Mouse (Mus musculus) MN1 (cell line): ENCODE measurements around the gene Ccdc57.
"Not testable (repeated sequence)": the region's sequence is repeated elsewhere in the genome, so short reads cannot be mapped to it uniquely, and the experiment has no call there.

Experiments
- DNase-seq: peaks from one replicate; pipeline ENCODE4 v3.0.0-alpha.2; 2016; ENCODE audit warnings: low spot score

Gene Ccdc57

DNA sequence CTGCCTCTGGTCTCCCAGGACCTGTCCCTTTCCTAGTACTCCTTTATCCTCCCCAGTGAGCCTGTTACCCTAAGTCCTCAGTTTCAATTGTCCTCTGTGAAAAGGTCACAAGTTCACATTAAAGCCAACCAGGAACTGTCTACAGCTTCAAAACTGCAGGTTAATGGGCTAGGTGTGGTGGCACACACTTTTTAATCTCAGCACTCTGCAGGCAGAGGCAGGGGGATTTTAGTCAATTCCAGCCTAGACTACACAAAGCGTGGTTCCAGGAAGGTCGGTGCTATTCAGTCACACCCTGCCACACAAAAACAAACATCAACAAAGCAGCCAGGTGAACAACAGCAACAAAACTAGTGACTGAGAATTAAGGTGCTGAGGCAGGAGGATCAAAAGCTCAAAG, 81.1 kb downstream of the Ccdc57 start:
- DNase-seq, result no peak

DNA sequence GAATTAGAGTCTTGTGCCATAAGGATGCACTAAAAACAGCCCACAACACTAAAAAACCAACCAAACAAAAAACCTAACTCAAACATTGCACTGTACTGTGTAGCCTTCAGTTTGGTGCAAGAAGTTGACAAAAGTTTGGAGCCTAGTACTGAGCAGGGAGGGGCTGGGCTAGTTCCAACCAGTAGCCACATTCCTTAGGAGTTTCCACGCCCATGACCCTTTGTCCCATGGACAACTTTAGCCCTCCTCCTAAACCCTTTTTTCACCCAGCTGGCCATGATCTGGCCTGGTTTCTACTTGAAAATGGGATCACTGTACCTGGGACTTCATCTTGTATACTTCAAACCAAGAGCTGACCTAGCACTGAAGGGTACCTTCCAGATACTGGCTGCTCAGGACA, 81.5 kb downstream of the Ccdc57 start:
- no peak for DNase-seq

GRCm38 (mm10) chr11:120850331-120851030, 82.2 kb downstream of the Ccdc57 start:
- DNase-seq, result no peak

DNA sequence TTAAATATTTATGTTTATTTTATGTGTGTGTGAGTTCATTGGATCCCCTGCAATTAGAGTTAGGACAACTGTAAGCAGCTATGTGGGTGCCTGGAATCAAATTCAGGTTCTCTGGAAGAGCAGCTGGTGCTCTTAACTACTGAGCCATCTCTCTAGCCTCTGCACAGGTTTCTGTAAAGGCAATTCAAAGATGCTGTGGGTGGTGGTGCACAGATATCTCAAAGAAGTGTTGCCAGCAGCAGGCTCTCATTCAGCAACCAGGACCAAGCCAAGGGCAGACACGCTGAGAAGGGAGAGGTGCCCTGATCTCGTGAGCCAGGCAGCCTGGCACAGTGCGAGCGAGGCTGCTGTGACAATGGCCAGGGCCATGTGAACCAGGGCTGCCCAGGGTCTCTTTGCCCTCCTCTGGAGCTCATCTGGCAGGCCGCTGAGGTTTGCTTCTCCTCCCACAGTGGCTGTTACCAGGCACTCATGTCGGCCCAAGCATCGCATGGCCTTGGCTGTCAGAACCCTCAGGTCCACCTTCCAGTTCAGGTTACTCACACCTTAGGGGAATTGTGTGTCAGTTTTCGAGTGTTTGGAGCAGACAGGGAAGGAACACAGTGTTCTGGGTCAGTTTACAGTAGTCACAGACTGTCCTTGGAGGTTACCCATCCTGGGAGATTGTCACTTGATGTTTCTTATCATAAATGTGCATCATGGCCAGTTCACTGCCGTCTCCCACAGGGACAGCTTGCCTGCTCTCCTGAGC, 85.8 kb downstream of the Ccdc57 start:
- no peak for DNase-seq

- no peak for DNase-seq
These were observed 88.3 kb downstream of the Ccdc57 start for GRCm38 (mm10) chr11:120844329-120844728.

- DNase-seq, result no peak
These were observed 99.0 kb downstream of the Ccdc57 start for GRCm38 (mm10) chr11:120833555-120834280.

DNA sequence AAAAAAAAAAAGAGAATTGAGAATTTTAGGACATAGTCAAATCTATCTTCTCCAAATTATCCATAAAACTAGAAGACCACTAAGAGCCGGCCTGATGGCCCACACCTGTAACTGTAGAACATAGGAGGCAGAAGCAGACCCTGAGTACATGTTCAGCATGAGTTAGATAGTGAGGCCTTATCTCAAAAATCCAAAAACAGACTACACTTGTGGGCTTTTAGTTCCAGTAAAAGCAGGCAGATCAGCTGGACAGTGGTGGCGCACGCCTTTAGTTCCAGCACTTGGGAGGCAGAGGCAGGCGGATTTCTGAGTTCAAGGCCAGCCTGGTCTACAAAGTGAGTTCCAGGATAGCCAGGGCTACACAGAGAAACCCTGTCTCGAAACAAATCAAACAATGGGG, 99.7 kb downstream of the Ccdc57 start:
- DNase-seq, result not testable (repeated sequence)

GRCm38 (mm10) chr11:120831659-120832440, 100.8 kb downstream of the Ccdc57 start:
- DNase-seq, result no peak

DNA sequence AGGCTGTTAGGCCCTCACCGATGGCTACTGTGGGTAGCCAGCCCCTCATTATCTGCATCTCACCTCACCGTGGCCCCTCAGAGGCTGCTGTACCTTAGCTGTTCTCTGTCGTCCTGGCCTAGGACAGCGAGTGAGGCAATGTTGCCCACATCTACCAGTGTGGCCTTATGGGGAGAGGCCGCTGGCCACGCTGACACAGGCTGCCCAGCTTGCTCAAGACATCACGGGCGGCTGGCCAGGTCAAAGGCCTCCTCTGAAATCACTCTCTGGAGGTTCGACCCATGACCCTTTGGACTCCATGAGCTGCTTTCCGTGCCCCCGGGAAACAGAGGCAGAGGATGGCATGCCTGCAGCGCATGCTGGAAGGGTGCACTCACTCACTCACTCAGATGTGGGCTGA, 102.0 kb downstream of the Ccdc57 start:
- DNase-seq, result no peak

GRCm38 (mm10) chr11:120829757-120830532, 102.7 kb downstream of the Ccdc57 start:
- DNase-seq, result no peak

DNA sequence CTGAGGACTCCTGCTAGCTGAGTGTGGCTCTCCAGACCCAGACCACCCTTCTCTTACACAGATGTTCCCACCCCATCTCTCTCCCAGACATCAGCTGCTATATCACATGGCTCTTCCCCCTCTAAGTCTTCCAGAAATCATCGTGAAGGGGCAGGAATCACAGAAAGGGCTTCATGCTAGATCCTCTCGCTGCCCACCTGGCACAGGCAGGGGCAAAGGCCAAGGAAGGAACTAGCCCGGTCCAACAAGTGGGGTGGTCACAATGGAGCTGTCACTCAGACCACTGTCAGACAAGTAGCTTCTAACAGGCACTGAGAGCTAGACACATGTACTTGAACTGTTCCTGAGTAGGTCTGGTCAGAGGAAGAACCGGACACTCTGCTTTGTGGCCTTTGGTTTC, 104.3 kb downstream of the Ccdc57 start:
- no peak for DNase-seq

- no peak for DNase-seq
These were observed 106.4 kb downstream of the Ccdc57 start for GRCm38 (mm10) chr11:120826016-120826953.

- peak; percentile 80 for DNase-seq
These were observed 107.3 kb downstream of the Ccdc57 start for GRCm38 (mm10) chr11:120825289-120825863.

DNA sequence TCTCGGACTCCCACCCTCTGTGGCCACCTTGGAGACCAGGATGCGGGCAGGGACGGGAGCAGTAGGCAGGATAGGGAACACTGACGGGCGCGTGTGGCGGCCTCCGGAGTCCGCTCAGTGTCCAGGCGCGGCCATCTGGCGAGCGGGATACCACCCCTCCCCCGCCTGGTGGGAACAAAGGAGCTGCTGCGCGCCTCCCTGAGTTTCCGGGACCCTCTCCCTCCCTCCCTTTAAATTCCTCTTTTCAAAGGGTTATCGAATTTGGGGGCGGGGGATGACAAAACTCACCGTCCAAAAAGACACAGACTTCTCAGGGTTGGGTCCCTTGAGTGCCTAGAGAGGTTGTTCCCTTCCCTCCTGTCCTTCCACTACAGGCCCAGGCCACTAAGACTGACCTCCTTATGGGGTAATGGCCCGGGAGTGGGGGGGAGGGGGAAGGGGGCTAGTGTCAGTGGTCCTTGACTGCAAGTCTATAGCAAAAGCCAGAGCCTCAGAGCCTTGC, 107.8 kb downstream of the Ccdc57 start:
- peak; percentile 54 for DNase-seq

DNA sequence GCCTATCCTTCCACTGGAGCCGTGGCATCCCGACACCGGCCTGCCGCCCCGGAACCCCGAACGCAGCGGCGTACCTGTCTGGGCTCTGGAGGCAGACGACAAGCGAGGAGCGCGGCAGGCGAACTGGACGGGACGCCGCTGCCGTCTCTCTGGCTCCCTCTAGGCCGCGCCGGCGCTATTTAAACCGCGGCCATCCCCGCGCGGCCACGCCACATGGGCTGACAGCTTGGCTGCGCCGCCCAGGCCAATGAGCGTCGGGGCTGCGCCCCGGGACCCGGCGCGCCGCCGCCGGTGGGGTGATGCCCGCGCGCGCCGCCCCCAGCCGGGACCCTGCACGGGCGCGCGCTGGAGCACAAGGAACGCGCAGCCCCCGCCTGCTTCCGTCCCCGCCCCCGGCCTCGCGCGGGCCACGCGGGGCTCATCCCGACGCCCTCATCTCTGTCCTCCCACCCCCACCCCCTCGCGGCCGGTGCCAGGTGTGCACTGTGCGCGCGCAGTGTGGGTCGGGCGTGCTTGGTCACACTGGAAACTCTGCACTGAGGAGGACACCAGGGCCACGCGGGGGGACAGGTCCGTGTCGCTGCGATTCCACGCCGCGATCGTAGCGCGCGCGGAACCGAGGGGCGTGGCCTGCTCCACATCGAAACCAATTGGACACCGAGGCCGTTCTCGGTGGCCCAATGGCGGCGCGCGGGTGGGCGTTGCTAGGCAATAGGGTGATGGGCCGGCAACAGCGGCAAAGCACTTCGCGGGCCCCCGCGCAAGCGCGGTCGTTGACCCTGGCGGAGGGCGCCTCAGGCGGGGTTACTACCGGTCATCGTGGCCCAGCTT, 108.5 kb downstream of the Ccdc57 start, which contains the start of gene Fasn:
Gene Fasn, minus strand, starts transcription at position 592 of the 831 bp plus-strand sequence.
- peak; percentile 100 for DNase-seq

GRCm38 (mm10) chr11:120823551-120823947, 109.1 kb downstream of the Ccdc57 start:
- DNase-seq, result no peak

DNA sequence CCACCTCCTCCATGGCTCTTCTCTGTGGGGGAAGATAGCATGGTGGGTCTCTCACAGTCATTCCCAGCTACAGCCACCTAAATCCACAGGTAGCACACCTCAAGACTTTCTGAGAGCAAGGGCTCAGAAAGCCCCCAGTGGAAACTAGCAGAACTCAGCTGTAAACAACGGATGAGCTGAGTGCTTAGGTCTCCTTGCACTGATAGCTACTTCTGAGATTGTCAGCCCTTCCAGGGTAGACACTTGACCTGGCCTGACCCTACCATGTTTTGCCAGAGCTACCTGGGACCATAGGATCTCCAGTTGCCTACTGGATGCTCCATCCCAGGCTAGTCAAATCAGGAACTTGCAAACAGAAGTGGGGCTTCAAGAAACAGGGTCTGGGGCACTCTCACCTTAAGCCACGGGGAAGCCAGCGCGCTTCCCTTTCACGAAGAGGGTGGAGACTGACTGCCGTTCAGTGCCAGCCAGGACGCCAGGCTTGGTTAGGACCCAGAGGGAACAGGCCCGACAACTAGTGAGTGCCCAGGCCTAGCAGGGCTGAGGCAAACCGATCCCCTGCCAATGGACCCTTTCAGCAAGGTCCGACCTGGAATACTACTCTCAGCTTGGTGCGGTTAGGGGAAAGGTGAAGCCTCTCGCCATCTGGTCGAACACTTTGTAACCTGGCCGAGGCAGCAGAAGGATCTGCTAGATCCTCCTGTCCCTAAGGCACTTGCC, 109.7 kb downstream of the Ccdc57 start:
- DNase-seq, result peak; percentile 62

DNA sequence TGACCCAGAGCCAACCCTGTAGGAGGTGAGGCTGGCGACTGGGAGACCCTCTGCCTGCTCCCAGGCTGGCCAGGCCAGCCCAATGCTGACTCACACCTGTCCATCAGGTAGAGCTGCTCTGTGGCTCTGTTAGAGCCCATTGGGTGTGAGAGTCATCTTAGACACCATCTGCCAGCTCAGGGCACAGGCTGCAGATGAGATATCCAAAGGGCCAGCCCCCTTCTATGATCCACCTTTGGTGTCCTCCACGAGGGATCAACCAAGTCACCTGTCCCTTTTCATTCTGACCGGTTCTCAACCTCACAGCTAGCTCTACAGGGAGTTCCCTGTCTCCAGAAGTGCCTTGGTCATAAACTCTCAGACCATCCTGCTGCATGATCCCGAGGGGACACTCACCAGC, 110.4 kb downstream of the Ccdc57 start:
- DNase-seq, result no peak
